Mouse (Mus musculus) limb, embryonic 15.5 days (tissue): ENCODE measurements around the gene Snf8. TPM values are rescaled to one million over a fixed set of nuclear protein-coding genes. Genes with fewer than 3 reads are reported as not detected.

Source experiments
- ATAC-seq: fragments of 200-750 bp; cut with Nextera tagmentation; 2 replicates; pipeline ENCODE4 v1.8.0; 2017; ENCODE audit warnings: low read depth, moderate TSS enrichment; ENCODE audit not compliant: insufficient number of reproducible peaks, low FRiP score, low TSS enrichment
- H3K27ac ChIP-seq: fragments of 300-500 bp; sonication (generic); 2 replicates; pipeline ENCODE4 v1.5.1; 2015; ENCODE audit warnings: moderate library complexity, mild to moderate bottlenecking, inconsistent platforms
- H3K27me3 ChIP-seq: fragments of 300-500 bp; sonication (generic); 2 replicates; pipeline ENCODE4 v1.6.1; 2015; ENCODE audit warnings: inconsistent platforms
- H3K36me3 ChIP-seq: fragments of 300-500 bp; sonication (generic); 2 replicates; pipeline ENCODE4 v1.6.1; 2015; ENCODE audit warnings: inconsistent platforms
- H3K4me1 ChIP-seq: fragments of 300-500 bp; sonication (generic); 2 replicates; pipeline ENCODE4 v1.6.1; 2015; ENCODE audit warnings: inconsistent platforms
- H3K4me2 ChIP-seq: fragments of 300-500 bp; sonication (generic); 2 replicates; pipeline ENCODE4 v1.6.1; 2015; ENCODE audit warnings: mild to moderate bottlenecking, inconsistent platforms
- H3K4me3 ChIP-seq: fragments of 300-500 bp; sonication (generic); 2 replicates; pipeline ENCODE4 v1.5.1; 2015; ENCODE audit warnings: mild to moderate bottlenecking, inconsistent platforms
- H3K9ac ChIP-seq: fragments of 300-500 bp; sonication (generic); 2 replicates; pipeline ENCODE4 v1.6.1; 2015; ENCODE audit warnings: inconsistent platforms
- H3K9me3 ChIP-seq: fragments of 300-500 bp; sonication (generic); 2 replicates; pipeline ENCODE4 v1.6.1; 2016; ENCODE audit warnings: inconsistent platforms
- WGBS: fragments of 180-500 bp; shearing (Covaris S2); methylation state at CpG from one replicate; pipeline ENCODE4 v1.1.7; 2015; 5-methylcytosine and 5-hydroxymethylcytosine counted together
- polyA plus RNA-seq: library from polyadenylated mRNA; unstranded; fragments of >200 nt; fragmentation: Nextera tagmentation; extraction: Ambion mirVana; gene quantifications from 2 replicates; pipeline ENCODE4 v1.2.1, GENCODE M21; 2015

Snf8 gene
- polyA plus RNA-seq, 1 experiment from 2014 or later = 99.0 TPM

GRCm38 (mm10) chr11:96005403-96006271 lies 29.0 kb upstream of the Snf8 start, which contains the start of gene Igf2bp1:
Gene Igf2bp1, minus strand, starts transcription at chr11:96005940.
- H3K27ac ChIP-seq = peak within 1 kb of the TSS; percentile 95
- H3K4me3 ChIP-seq = peak within 1 kb of the TSS; percentile 76
- ATAC-seq = peak; percentile 52
- H3K9ac ChIP-seq = peak within 1 kb of the TSS; percentile 87
- WGBS = under 1% methylated on average over 63 of the region's 74 CpGs
- peaks cover 41% of the 10 kb centered on the region for H3K4me1 ChIP-seq
- H3K27me3 ChIP-seq = peaks cover 7% of the 10 kb centered on the region; the same call in 1 of the 2 replicates
- no peaks in the 10 kb centered on the region for H3K9me3 ChIP-seq
- H3K4me2 ChIP-seq = peak within 1 kb of the TSS; percentile 96
- H3K36me3 ChIP-seq = no peaks in the 10 kb centered on the region

DNA sequence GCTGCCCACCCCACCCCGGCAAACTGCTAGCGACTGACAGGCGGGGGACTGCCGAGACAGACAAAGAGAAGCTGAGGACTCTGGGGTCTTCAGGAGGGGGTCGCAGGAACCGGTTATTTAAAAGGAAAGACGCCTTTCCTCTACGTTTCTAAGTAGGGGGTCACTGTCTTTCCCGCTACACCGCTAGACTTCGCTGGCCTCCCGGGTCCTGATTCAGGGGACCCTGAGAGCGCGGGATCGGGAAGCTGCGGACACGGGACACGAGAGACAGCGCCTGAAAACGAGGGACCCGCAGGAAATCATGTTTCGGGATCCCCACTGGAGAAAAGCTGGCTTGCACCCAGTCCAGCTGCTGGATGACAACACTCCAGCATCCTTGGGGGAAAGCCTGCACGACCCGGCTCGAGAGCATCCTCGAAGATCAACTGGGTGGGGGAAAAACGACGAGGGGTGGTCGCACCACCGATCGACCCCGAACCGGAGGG lies 28.3 kb upstream of the Snf8 start:
- Histone ChIP-seq H3K4me3 (peak overlapping the region; percentile 76), H3K27me3 (peaks cover 7% of the 10 kb centered on the region; the same call in 1 of the 2 replicates), H3K4me1 (peaks cover 41% of the 10 kb centered on the region), H3K36me3 (no peaks in the 10 kb centered on the region), H3K27ac (peak overlapping the region; percentile 95), H3K9me3 (no peaks in the 10 kb centered on the region), H3K9ac (peak overlapping the region; percentile 55), H3K4me2 (peak overlapping the region; percentile 96)
- WGBS = under 1% methylated on average over 33 of the region's 33 CpGs
- 0 out of 2 replicates have a peak, but pooled peaks have one; percentile 2 for ATAC-seq

DNA sequence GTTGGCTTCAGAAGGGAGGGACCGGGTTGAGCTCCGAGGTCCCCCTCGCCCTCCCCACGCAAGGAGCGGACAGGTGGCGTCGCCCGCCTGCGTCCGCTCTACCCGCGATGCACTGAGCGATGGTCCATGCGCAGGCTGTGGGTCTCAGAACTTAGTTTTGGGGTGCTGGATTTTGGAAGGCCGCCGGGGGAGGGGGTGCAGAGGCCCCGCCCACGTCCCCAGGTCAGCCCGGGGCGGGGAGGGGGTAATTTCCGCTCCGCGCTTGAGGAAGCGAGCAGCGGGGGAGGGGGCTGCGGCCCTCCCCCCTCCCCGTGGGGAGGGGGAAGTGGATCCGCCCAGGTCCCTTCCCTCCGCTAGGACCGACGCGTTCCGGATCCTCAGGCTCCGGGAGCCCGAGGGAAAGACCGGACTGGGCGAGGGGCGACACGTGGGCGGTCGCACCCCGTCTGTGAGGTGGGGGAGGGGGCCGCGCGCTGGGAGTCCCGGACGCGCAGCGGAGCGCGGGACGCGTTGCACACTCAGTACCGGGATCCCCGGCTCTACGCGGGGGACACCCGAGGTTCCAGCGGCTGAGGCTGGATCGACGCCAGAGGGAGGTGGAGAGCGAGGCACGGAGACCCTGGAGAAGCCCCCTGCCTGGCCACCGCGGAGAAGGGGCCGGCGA lies 27.7 kb upstream of the Snf8 start:
- under 1% methylated on average over 55 of the region's 67 CpGs for WGBS
- Histone ChIP-seq H3K4me2 (peak overlapping the region; percentile 96), H3K4me1 (peaks cover 35% of the 10 kb centered on the region), H3K9ac (peak overlapping the region; percentile 55), H3K36me3 (no peaks in the 10 kb centered on the region), H3K27me3 (peaks cover 7% of the 10 kb centered on the region; the same call in 1 of the 2 replicates), H3K9me3 (no peaks in the 10 kb centered on the region), H3K27ac (peak overlapping the region; percentile 95), H3K4me3 (peak overlapping the region; percentile 76)
- ATAC-seq = 0 out of 2 replicates have a peak, but pooled peaks have one; percentile 32

- H3K9ac ChIP-seq = peak overlapping the region; percentile 55
- peak overlapping the region; percentile 96 for H3K4me2 ChIP-seq
- H3K36me3 ChIP-seq = no peaks in the 10 kb centered on the region
- peak overlapping the region; percentile 76 for H3K4me3 ChIP-seq
- no peaks in the 10 kb centered on the region for H3K9me3 ChIP-seq
- no peak for ATAC-seq
- WGBS = under 1% methylated on average over 33 of the region's 33 CpGs
- H3K27ac ChIP-seq = peak overlapping the region; percentile 95
- H3K4me1 ChIP-seq = peaks cover 28% of the 10 kb centered on the region
- H3K27me3 ChIP-seq = peaks cover 7% of the 10 kb centered on the region
Measured at GRCm38 (mm10) chr11:96007516-96008235, 27.0 kb upstream of the Snf8 start.

- Histone ChIP-seq H3K27me3 (peaks cover 12% of the 10 kb centered on the region), H3K4me1 (peaks cover 21% of the 10 kb centered on the region), H3K9ac (no peak overlapping the region), H3K36me3 (no peaks in the 10 kb centered on the region), H3K4me2 (no peak overlapping the region), H3K4me3 (no peak overlapping the region), H3K9me3 (no peaks in the 10 kb centered on the region), H3K27ac (no peak overlapping the region)
- WGBS = 8% methylated on average over 1 of the region's 1 CpGs
- no peak for ATAC-seq
Measured at GRCm38 (mm10) chr11:96008827-96009226, 25.9 kb upstream of the Snf8 start.

- Histone ChIP-seq H3K4me2 (no peak overlapping the region), H3K4me3 (no peak overlapping the region), H3K4me1 (peaks cover 11% of the 10 kb centered on the region), H3K9me3 (no peaks in the 10 kb centered on the region), H3K36me3 (no peaks in the 10 kb centered on the region), H3K27me3 (peaks cover 10% of the 10 kb centered on the region), H3K27ac (no peak overlapping the region), H3K9ac (no peak overlapping the region)
- no peak for ATAC-seq
- 11% methylated on average over 3 of the region's 8 CpGs for WGBS
Measured at GRCm38 (mm10) chr11:96011982-96012381, 22.7 kb upstream of the Snf8 start.

DNA sequence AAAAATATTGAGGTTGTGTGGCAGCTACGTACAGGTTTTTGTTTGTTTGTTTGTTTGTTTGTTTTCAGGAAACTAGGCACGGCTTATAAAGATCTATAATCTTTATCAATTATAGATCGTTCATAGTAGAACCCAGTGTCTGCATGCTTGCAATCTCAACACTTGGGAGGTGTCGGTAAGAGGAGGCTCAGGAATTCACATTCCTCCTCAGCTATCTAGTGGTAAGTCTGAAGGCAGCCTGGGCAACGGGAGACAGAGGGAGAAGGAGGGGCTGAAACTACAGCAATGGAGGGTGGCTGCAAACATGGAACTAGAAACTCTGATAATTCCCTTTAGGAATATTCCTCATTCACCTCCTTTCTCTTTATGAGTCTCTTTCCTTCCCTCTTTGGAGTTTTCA lies 19.3 kb upstream of the Snf8 start:
- WGBS = 27% methylated on average over 5 of the region's 5 CpGs
- Histone ChIP-seq H3K4me3 (no peak overlapping the region), H3K4me1 (no peaks in the 10 kb centered on the region), H3K36me3 (no peaks in the 10 kb centered on the region), H3K27me3 (peaks cover 5% of the 10 kb centered on the region; the same call in 1 of the 2 replicates), H3K9ac (no peak overlapping the region), H3K4me2 (no peak overlapping the region), H3K27ac (no peak overlapping the region), H3K9me3 (no peaks in the 10 kb centered on the region)
- ATAC-seq = no peak

DNA sequence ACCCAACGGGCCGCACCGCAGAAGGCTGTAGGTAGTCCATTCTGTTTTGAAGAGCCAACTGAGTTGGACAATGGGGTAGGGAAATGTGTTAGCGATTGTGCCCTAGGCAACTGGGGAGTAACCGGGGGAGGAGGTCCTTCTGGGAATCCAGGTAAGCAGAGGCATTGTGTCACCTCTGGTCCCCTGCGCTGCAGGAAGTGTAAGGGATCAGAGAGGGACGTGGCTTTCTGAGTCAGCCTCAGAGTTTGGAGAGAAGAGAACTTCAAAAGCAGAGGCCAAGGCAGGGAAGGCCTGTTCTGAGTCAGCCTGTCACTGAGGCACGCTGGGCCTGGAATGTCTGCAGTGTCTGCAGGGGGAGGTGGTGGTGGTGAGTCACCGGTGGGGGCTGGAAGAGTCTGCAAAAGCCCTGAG lies 16.7 kb upstream of the Snf8 start:
- Histone ChIP-seq H3K27me3 (0 out of 2 replicates have a peak, but pooled peaks cover 2% of the 10 kb centered on the region), H3K36me3 (no peaks in the 10 kb centered on the region), H3K27ac (no peak overlapping the region), H3K9me3 (no peaks in the 10 kb centered on the region), H3K9ac (no peak overlapping the region), H3K4me3 (no peak overlapping the region), H3K4me2 (no peak overlapping the region), H3K4me1 (no peaks in the 10 kb centered on the region)
- 13% methylated on average over 9 of the region's 9 CpGs for WGBS
- no peak for ATAC-seq

GRCm38 (mm10) chr11:96020622-96021021 lies 14.1 kb upstream of the Snf8 start:
- no peak overlapping the region for H3K4me3 ChIP-seq
- H3K27ac ChIP-seq = no peak overlapping the region
- no peak for ATAC-seq

DNA sequence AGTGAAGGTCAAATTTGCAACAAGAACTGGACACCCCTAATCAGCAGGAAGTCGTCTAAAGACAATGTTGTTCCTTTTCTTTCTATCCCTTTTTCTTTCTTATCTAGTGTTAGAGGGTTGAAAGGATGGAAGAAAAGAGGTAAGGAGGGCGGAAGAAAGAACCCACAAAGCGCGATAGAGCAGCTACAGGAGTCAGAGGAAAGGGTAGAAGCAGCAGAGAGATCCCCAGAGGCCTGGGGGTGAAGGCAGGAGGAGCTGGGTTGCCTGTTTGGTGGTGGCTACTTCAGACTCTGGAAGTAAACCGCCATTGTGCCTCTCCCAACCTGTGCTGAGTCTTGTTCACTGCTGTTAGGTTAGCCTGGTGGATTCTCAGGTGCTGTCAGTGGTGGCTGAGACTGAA lies 6.6 kb upstream of the Snf8 start:
- H3K4me3 ChIP-seq = no peak overlapping the region
- H3K9me3 ChIP-seq = no peaks in the 10 kb centered on the region
- H3K9ac ChIP-seq = no peak overlapping the region
- no peaks in the 10 kb centered on the region for H3K4me1 ChIP-seq
- ATAC-seq = no peak
- H3K4me2 ChIP-seq = no peak overlapping the region
- H3K27me3 ChIP-seq = 0 out of 2 replicates have a peak, but pooled peaks cover 5% of the 10 kb centered on the region
- WGBS = 56% methylated on average over 5 of the region's 5 CpGs
- H3K27ac ChIP-seq = no peak overlapping the region
- no peaks in the 10 kb centered on the region for H3K36me3 ChIP-seq

More at GRCm38 (mm10) chr11:96020622-96021021, 14.1 kb upstream of the Snf8 start:
- Histone ChIP-seq H3K36me3 (no peaks in the 10 kb centered on the region), H3K4me2 (no peak overlapping the region), H3K4me1 (no peaks in the 10 kb centered on the region), H3K27me3 (no peaks in the 10 kb centered on the region), H3K9me3 (no peaks in the 10 kb centered on the region), H3K9ac (no peak overlapping the region)
- WGBS = 57% methylated on average over 4 of the region's 4 CpGs

DNA sequence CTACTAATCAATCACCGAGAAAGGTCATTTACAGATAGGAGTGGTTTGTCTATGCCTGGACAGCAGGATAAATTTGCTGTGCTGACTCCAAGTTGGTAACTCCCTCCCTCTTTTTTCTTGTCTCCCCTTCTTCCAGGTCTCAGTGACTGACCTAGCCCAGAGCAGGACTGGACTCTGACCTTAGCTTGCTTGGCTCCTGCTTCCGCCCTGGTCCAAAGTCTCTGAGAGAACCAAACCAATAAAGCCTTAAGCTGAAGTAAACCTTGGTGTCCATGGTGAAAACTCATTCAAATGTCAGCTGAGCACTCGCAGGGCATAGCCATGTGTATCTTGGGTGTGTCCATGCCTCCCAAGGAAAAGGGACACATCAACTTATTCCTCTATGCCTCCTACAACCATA lies 4.1 kb upstream of the Snf8 start:
- no peak overlapping the region for H3K4me2 ChIP-seq
- H3K4me3 ChIP-seq = no peak overlapping the region
- no peak for ATAC-seq
- no peak overlapping the region for H3K9ac ChIP-seq
- H3K9me3 ChIP-seq = no peaks in the 10 kb centered on the region
- H3K27ac ChIP-seq = no peak overlapping the region
- peaks cover 5% of the 10 kb centered on the region for H3K4me1 ChIP-seq
- 0 out of 2 replicates have a peak, but pooled peaks cover 5% of the 10 kb centered on the region for H3K27me3 ChIP-seq
- no peaks in the 10 kb centered on the region for H3K36me3 ChIP-seq
- 87% methylated on average over 3 of the region's 3 CpGs for WGBS
